Mouse (Mus musculus) ES-Bruce4 (cell line): Measurements from ENCODE around the gene Tspan11. TPM values are rescaled to one million over a fixed set of nuclear protein-coding genes. Genes with fewer than 3 reads are reported as not detected.

Experiments used
- H3K27ac ChIP-seq: 2 replicates; pipeline ENCODE4 v1.5.1; 2012; ENCODE audit warnings: low read length, inconsistent platforms; ENCODE audit not compliant: insufficient read depth
- H3K27me3 ChIP-seq: 2 replicates; pipeline ENCODE4 v1.6.1; 2012; ENCODE audit warnings: mild to moderate bottlenecking, low read length, inconsistent platforms; ENCODE audit not compliant: control insufficient read depth, poor library complexity, insufficient read depth, severe bottlenecking
- H3K36me3 ChIP-seq: 2 replicates; pipeline ENCODE4 v1.6.1; 2012; ENCODE audit warnings: inconsistent platforms, mild to moderate bottlenecking, low read length, moderate library complexity; ENCODE audit not compliant: control insufficient read depth, poor library complexity, insufficient read depth, severe bottlenecking
- H3K4me1 ChIP-seq: one replicate; pipeline ENCODE4 v1.8.1; 2011; ENCODE audit warnings: low read length; ENCODE audit not compliant: control insufficient read depth, insufficient read depth
- H3K4me3 ChIP-seq: 2 replicates; pipeline ENCODE4 v1.5.1; 2011; ENCODE audit warnings: low read depth, mild to moderate bottlenecking, low read length
- H3K9ac ChIP-seq: 2 replicates; pipeline ENCODE4 v1.6.1; 2012; ENCODE audit warnings: low read depth, mild to moderate bottlenecking, inconsistent platforms; ENCODE audit not compliant: poor library complexity, severe bottlenecking
- H3K9me3 ChIP-seq: replicated peaks from 2 replicates; pipeline ENCODE4 v1.6.1; 2012; ENCODE audit warnings: mild to moderate bottlenecking, low read length, inconsistent platforms; ENCODE audit not compliant: control insufficient read depth, poor library complexity, insufficient read depth, severe bottlenecking
- CTCF ChIP-seq: IDR thresholded peaks from one replicate; pipeline ENCODE4 v1.8.1; 2011; ENCODE audit warnings: low read depth, low read length
- EP300 ChIP-seq: IDR thresholded peaks from 2 replicates; pipeline ENCODE4 v1.6.1; 2011; ENCODE audit warnings: low read depth, low read length; ENCODE audit not compliant: insufficient read depth
- POLR2A ChIP-seq: IDR thresholded peaks from one replicate; pipeline ENCODE4 v1.8.1; 2011; ENCODE audit warnings: low read length; ENCODE audit not compliant: insufficient read depth
- polyA plus RNA-seq: library from polyadenylated mRNA; stranded (reverse); fragments of >200 nt; gene quantifications from 2 replicates; pipeline ENCODE4 v1.2.4, GENCODE M21; 2011; ENCODE audit warnings: low read depth; ENCODE audit not compliant: missing spikeins, insufficient read depth, insufficient read length

The Tspan11 gene
- polyA plus RNA-seq, 1 experiment = 0.12 TPM

GRCm38 (mm10) chr6:127988944-127989494 is 101.6 kb downstream of the Tspan11 start:
- no peak for TF ChIP-seq EP300
- no peak for TF ChIP-seq CTCF
- no peak for TF ChIP-seq POLR2A
- no peaks in the 10 kb centered on the region for H3K9me3 ChIP-seq
- no peaks in the 10 kb centered on the region for H3K27me3 ChIP-seq
- H3K27ac ChIP-seq = no peak overlapping the region
- H3K4me3 ChIP-seq = no peak overlapping the region
- H3K36me3 ChIP-seq = no peaks in the 10 kb centered on the region
- no peak overlapping the region for H3K9ac ChIP-seq
- H3K4me1 ChIP-seq = no peaks in the 10 kb centered on the region

- Histone ChIP-seq H3K4me1 (no peaks in the 10 kb centered on the region), H3K27ac (no peak overlapping the region), H3K4me3 (no peak overlapping the region), H3K36me3 (no peaks in the 10 kb centered on the region), H3K27me3 (no peaks in the 10 kb centered on the region), H3K9ac (no peak overlapping the region), H3K9me3 (no peaks in the 10 kb centered on the region)
- TF ChIP-seq EP300 = no peak
These were observed 102.3 kb downstream of the Tspan11 start for GRCm38 (mm10) chr6:127989624-127990212.

- no peak overlapping the region for H3K27ac ChIP-seq
- no peaks in the 10 kb centered on the region for H3K27me3 ChIP-seq
- no peaks in the 10 kb centered on the region for H3K9me3 ChIP-seq
- TF ChIP-seq POLR2A = no peak
- no peak for TF ChIP-seq CTCF
- no peak for TF ChIP-seq EP300
- no peak overlapping the region for H3K9ac ChIP-seq
- H3K4me1 ChIP-seq = no peaks in the 10 kb centered on the region
- H3K4me3 ChIP-seq = no peak overlapping the region
- no peaks in the 10 kb centered on the region for H3K36me3 ChIP-seq
These were observed 104.3 kb downstream of the Tspan11 start for GRCm38 (mm10) chr6:127991509-127992176.

- Histone ChIP-seq H3K27ac (no peak overlapping the region), H3K9ac (no peak overlapping the region), H3K36me3 (no peaks in the 10 kb centered on the region), H3K9me3 (no peaks in the 10 kb centered on the region), H3K27me3 (no peaks in the 10 kb centered on the region), H3K4me3 (no peak overlapping the region), H3K4me1 (no peaks in the 10 kb centered on the region)
- TF ChIP-seq CTCF = no peak
- TF ChIP-seq EP300 = no peak
- no peak for TF ChIP-seq POLR2A
These were observed 105.6 kb downstream of the Tspan11 start for GRCm38 (mm10) chr6:127992993-127993392.

GRCm38 (mm10) chr6:127996928-127997327 is 109.5 kb downstream of the Tspan11 start:
- no peaks in the 10 kb centered on the region for H3K27me3 ChIP-seq
- no peak overlapping the region for H3K9ac ChIP-seq
- H3K4me1 ChIP-seq = no peaks in the 10 kb centered on the region
- H3K9me3 ChIP-seq = no peaks in the 10 kb centered on the region
- H3K27ac ChIP-seq = no peak overlapping the region
- peak; percentile 54 for TF ChIP-seq CTCF
- no peak for TF ChIP-seq EP300
- H3K4me3 ChIP-seq = no peak overlapping the region
- H3K36me3 ChIP-seq = no peaks in the 10 kb centered on the region

GRCm38 (mm10) chr6:127999118-127999517 is 111.7 kb downstream of the Tspan11 start:
- TF ChIP-seq CTCF (no peak), EP300 (no peak), POLR2A (no peak)
- H3K4me3 ChIP-seq = no peak overlapping the region
- H3K4me1 ChIP-seq = no peaks in the 10 kb centered on the region
- H3K9me3 ChIP-seq = no peaks in the 10 kb centered on the region
- no peaks in the 10 kb centered on the region for H3K27me3 ChIP-seq
- no peak overlapping the region for H3K9ac ChIP-seq
- no peak overlapping the region for H3K27ac ChIP-seq
- H3K36me3 ChIP-seq = no peaks in the 10 kb centered on the region
